Mouse (Mus musculus) C2C12 (cell line): ENCODE measurements around the gene Gm8024. TPM values are rescaled to one million over a fixed set of nuclear protein-coding genes. Genes with fewer than 3 reads are reported as not detected.
"Not testable (repeated sequence)": the region's sequence is repeated elsewhere in the genome, so short reads cannot be mapped to it uniquely, and the experiment has no call there.

ENCODE experiments used
- H3K27me3 ChIP-seq: one replicate; pipeline ENCODE4 v1.6.1; 2011; ENCODE audit not compliant: control insufficient read depth, insufficient read depth, insufficient read length
- H3K36me3 ChIP-seq: one replicate; pipeline ENCODE4 v1.6.1; 2011; ENCODE audit not compliant: control insufficient read depth, insufficient read depth
- H3K4me3 ChIP-seq: one replicate; pipeline ENCODE4 v1.5.1; 2011; ENCODE audit warnings: mild to moderate bottlenecking, control low read depth; ENCODE audit not compliant: poor library complexity, insufficient read depth, severe bottlenecking
- H3K79me2 ChIP-seq: one replicate; pipeline ENCODE4 v1.6.1; 2011; ENCODE audit not compliant: control insufficient read depth, insufficient read depth
- H3K79me3 ChIP-seq: one replicate; pipeline ENCODE4 v1.6.1; 2011; ENCODE audit warnings: low read depth, control low read depth
- H3ac ChIP-seq: one replicate; pipeline ENCODE3; 2011; ENCODE audit warnings: low read depth; ENCODE audit not compliant: control insufficient read depth, insufficient read length
- long read RNA-seq, 2 experiments: library from polyadenylated mRNA; unstranded; transcript quantifications; one replicate each; pipeline ENCODE4 v2.0.0; 2019 to 2020
- polyA plus RNA-seq: library from polyadenylated mRNA; unstranded; fragments of >200 nt; fragmentation: generic; extraction: Trizol; gene quantifications from one replicate; pipeline ENCODE4 v1.2.1, GENCODE M21; 2012; ENCODE audit warnings: missing spikeins

Gene Gm8024
- polyA plus RNA-seq, result not detected
- long read RNA-seq, experiment 1, result 0 reads
- long read RNA-seq, experiment 2, result 0 reads

DNA sequence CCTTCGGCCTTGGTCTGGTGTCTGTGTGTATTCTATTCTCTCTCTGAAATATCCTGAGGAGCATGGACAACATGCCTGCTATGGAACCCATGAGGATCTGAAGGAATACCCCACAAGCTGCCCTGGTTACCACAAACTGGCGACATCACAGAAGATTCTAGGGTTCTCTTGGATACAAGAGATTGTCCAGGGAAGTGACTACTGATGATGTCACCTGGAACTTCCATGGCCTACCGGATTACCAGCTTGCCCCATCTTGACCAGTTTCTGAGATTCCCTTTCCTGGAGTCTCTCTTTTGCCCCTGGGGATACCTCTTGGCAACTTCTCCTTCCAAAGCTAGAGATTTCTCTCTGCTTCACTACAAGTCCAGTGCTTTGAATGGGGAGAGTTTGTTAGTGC, at the start of gene Gm8024:
Gene Gm8024 (minus strand): TSS at position 101 of the 400 bp plus-strand sequence.
- H3K79me2 ChIP-seq, H3K4me3 ChIP-seq, H3ac ChIP-seq, H3K79me3 ChIP-seq, H3K27me3 ChIP-seq, H3K36me3 ChIP-seq: not testable (repeated sequence)

DNA sequence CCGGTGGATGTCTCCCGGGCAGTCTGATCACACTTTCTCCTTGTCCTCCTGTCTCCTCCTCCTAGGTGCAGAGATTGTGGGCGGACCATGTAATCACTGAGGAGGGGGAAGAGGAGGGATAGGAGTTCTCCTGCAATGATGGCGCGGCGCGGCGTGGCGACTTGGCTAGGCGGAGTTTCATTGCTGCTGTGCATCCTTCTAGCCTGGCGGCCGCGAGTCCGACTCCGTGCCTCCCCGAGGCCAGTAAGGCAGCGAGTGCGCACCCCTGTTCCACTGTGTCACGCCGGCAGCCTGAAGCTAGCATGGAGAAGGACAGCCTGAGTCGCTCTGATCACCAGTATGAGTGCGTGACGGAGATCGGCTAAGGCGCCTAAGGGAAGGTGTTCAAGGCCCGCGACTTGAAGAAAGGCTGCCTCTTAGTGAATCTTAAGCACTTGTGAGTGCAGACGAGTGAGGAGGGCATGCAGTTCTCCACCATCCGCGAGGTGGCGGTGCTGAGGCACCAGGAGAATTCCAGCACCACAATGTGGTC, 19.2 kb upstream of the Gm8024 start:
- not testable (repeated sequence) for H3K36me3 ChIP-seq, H3K4me3 ChIP-seq, H3ac ChIP-seq, H3K79me3 ChIP-seq, H3K27me3 ChIP-seq, H3K79me2 ChIP-seq

DNA sequence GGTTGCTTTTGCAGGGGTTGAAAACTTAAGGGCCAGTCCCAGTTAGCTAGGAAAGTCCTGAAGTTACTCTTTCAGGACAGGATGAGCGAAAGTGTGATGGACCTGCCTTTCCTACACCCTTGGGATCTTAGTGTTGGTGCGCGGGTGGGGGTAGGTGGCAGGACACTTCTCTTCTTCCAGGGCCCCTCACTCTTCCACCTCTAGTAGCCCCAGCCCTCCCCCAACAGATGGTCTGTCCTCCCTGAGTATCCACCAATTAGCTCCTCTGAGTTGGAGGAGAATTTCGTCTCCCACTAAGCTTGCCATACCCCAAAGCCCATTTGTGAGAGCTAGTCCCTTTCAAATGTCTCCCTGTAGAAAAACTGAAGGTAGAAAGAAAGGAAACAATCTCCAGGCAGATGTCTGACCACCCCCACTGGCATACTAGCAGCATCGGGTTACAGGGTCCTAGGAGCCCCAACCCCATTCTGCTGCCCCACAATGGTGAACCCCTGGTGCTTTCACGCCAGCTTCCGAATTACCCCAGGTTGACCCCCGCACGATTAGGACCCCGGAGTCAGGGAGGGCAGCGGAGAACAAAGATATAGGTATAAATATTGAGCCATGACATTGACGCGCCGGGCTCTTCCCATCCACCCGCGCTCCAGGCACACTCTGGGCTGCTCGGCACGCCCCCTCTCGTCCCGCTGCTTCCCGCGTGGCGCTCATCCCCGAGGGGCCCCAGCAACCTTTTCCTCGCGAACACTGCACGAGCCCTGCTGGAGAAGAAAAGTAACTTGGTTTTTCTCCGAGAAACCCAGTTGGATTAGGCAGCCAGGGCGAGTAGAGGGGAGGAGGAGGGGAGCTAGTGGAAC, 18.5 kb upstream of the Gm8024 start:
- not testable (repeated sequence) for H3K79me3 ChIP-seq, H3K27me3 ChIP-seq, H3K79me2 ChIP-seq, H3K36me3 ChIP-seq, H3K4me3 ChIP-seq, H3ac ChIP-seq

DNA sequence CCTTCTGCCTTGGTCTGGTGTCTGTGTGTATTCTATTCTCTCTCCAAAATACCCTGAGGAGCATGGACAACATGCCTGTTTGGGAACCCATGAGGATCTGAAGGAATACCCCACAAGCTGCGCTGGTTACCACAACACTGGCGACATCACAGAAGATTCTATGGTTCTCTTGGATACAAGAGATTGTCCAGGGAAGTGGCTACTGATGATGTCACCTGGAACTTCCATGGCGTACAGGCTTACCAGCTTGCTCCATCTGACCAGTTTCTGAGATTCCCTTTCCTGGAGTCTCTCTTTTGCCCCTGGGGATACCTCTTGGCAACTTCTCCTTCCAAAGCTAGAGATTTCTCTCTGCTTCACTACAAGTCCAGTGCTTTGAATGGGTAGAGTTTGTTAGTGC, 21.8 kb downstream of the Gm8024 start, which contains the start of gene Gm8020:
Gene Gm8020 (minus strand): TSS at position 101 of the 400 bp plus-strand sequence.
- not testable (repeated sequence) for H3K79me3 ChIP-seq, H3K27me3 ChIP-seq, H3K79me2 ChIP-seq, H3K4me3 ChIP-seq, H3K36me3 ChIP-seq, H3ac ChIP-seq

Other genes starting within 250 kb of the Gm8024 start
- not detected for gene Gm9611, start 226.9 kb downstream of the Gm8024 start, polyA plus RNA-seq
- not detected for gene Gm7995, start 214.1 kb downstream of the Gm8024 start, polyA plus RNA-seq
- not detected for gene Gm8005, start 84.6 kb downstream of the Gm8024 start, polyA plus RNA-seq
- gene Gm8011, start 60.4 kb downstream of the Gm8024 start, polyA plus RNA-seq, result not detected
- gene Gm8020, start 21.9 kb downstream of the Gm8024 start, polyA plus RNA-seq, result not detected
- not detected for gene Gm17124, start 75.6 kb upstream of the Gm8024 start, polyA plus RNA-seq
- not detected for gene Gm3633, start 117.6 kb upstream of the Gm8024 start, polyA plus RNA-seq
- gene Gm10378, start 131.7 kb upstream of the Gm8024 start, polyA plus RNA-seq, result not detected
- not detected for gene Gm3015, start 244.5 kb upstream of the Gm8024 start, polyA plus RNA-seq